Mouse (Mus musculus) ZHBTc4 (cell line): ENCODE measurements around the gene Cep85l.

Source experiments
- DNase-seq: peaks from one replicate; pipeline ENCODE4 v3.0.0-alpha.2; 2011; ENCODE audit warnings: low read depth, low spot score

The Cep85l gene

DNA sequence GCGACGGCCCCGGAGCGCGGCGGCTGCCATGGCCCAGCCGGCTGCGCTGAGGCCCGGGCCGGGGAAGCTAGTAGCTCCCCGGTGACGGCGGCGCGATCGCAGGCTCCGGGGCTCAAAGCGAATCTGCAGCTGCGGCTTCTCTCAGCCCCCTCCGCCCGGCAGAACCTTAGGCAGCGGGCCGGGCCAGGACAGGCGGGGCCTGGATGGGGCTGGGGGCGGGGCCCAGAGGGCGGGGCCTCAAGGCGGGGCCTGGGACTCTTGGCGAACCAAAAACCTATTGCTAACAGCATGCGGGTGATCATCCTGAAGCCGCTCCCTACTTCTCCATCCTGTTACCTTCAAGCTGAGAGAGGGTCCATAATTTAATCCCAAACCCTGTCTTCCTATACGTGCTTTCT lies at the start of gene Cep85l:
Gene Cep85l, minus strand, starts transcription at position 239 of the 398 bp plus-strand sequence.
- DNase-seq, result peak; percentile 93

- DNase-seq, result no peak
Measured at GRCm38 (mm10) chr10:53428695-53429447, 49.1 kb upstream of the Cep85l start.

- DNase-seq, result no peak
Measured at GRCm38 (mm10) chr10:53426524-53426923, 46.8 kb upstream of the Cep85l start.

DNA sequence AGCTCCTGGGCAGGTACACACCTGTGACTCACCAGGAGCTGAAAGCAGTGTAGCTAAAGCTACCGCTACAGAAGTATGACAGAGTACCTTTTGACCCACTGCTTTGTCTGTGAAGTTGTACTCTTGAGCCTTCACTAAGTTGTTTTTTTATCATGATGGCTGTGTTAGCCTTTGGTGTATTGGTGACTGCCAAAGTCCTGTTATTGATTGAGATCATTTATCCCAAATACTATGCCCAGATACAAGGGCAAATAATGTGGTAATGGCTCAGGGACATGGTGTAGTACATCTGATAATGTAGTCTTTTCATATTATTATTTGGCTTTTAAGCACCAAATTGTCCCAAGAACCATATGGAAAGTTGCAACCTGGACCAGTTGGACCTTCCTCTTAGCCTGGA lies 43.3 kb upstream of the Cep85l start:
- no peak for DNase-seq

DNA sequence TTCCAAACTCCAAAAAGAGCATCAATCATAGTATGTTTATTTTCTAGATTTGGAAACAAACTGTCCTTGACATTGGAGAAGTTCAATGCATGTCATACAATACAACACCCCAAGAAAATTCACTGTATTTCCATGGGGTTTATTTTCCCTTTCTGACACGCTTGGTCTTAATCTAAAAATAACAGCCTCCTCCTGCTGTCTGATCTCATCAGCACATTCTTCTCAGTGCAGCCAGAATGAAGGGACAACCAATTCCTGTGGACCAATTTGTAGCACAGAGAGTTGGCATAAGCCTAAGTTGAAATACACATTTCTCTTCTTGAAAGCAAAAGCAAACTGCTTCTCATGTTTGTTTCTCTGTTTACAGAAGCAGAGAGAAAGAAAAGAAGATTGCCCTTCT lies 42.5 kb upstream of the Cep85l start:
- DNase-seq, result no peak

DNA sequence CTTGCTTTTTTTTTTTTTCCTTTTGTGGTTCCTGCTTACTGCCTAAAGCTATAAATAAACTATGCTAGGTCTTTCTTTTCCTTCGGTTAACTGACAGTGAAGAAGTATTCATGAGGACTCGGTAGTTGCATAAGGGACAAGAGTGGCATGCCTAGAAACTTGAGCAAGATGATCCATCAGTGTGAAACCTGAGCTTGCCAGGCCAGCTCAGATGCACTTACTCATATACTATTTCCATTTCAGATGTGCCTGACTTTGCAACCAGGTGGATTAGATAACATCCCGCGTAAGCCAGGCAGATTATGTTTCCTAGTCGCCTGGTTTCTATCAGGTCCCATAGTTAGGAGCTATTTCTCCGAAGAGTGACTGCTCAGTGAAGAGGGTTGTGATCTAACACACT lies 41.9 kb upstream of the Cep85l start:
- no peak for DNase-seq

DNA sequence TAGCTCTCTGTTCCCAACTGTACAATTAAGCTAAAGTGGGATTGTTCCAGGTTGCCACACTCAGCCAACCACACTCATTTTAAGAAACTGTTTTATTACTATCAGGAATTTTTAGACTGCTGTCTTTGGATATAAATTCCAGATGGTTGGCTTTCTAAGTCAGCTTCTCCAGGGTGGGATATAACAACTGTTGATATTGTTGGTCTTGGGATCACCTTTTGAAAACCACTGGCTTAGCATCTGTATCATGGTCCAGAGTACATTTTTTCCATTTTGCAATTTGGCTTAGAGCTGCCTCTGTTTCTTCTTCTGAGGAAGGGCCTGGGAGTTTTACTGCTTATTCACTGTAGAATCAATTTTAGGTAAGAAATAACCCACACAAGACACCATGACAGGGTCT lies 40.3 kb upstream of the Cep85l start:
- DNase-seq, result no peak

DNA sequence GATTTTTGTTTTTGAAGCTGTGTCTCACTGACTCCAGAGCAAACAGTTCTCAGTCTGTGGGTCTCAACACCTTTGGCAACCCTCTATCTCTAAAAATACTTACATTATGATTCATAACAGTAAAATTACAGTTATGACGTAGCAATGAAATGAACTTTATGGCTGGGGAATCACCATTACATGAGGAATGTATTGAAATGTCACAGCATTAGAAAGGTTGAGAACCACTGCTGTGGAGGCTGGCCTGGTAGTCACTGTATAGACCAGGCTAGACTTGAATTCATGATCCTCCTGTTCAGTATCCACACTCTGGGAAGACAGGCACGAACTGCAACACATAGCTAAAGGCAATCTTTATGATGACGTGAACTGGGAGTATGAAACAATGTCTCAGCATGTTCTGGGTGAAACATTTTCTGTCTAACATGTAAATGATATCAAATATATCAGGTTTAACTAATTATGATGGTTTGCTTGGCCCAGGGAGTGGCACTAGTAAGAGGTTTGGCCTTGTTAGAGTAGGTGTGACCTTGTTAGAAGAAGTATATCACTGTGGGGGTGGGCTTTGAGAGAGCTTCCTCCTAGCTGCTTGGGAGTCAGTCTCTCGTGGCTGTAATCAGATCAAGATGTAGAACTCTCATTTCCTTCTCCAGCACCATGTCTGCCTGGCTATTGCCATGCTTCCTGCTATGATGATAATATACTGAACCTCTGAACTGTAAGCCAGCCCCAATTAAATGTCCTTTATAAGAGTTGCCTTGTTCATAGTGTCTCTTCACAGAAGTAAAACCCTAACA lies 39.6 kb upstream of the Cep85l start:
- no peak for DNase-seq

GRCm38 (mm10) chr10:53417015-53417414 lies 37.3 kb upstream of the Cep85l start:
- DNase-seq, result no peak

- no peak for DNase-seq
Measured at GRCm38 (mm10) chr10:53416152-53416712, 36.5 kb upstream of the Cep85l start.

GRCm38 (mm10) chr10:53415252-53415651 lies 35.5 kb upstream of the Cep85l start:
- DNase-seq, result no peak

DNA sequence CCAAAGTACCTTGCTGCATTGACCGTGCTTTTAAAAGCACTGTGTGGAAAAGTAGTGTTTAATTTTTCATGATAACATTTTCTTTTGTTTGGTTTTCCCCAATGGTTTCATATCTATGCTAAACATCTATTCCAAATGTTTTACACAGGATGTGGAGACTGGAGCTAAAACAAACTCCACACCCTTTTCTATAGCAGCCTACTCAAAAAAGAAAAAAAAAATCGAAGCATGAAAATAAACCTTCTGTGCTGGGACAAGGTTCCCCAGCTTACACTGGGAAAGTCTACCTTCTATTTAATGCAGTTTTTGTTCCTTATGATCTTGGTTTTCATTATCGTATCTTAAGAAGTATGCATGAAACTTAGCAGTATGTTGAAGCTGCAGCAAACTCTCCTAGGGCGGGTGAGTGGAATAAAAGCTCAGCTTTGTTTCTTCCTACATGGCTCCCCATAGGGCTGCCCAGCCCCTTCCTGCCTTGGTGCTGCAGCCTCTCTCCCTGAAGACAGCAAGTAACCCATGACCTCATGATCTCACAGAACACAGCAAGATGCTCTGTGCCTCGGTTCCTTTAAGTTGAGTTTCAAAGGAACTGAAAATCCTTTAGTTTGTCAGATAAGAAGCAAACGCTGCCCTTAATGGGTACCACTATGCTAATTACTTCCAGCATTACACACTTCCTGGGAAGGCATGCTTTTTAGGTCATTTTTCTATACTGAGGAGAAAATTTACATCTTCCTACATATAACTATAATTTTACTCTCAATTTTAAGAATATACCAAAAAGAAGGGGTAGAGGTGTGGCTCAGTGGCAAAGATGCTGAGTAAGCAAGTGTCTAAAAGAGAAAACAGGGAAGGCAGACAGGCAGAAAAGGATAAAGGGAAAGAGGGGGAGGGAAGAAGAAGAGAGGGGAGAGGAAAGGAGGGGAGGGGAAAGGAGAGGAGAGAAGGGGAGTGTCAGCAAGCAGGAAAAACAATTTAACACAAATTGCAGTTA lies 34.6 kb upstream of the Cep85l start:
- no peak for DNase-seq

DNA sequence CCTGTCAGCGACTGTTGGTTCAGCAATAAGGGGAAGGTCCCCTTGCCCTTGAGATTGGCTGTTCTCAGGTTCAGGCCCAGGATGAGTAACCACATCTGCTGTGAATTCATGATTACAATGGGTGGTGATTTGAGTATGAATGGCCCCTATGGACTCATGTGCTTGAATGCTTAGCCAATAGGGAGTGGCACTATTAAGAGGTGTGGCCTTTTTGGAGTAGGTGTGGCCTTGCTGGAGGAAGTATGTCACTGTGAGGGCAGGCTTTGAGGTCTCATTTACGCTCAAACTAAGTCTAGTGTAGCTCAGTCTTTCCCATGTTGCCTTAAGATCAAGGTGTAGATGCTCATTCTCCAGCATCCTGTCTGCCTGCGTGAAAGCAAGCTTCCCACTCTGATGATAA lies 33.2 kb upstream of the Cep85l start:
- DNase-seq, result peak; percentile 87

DNA sequence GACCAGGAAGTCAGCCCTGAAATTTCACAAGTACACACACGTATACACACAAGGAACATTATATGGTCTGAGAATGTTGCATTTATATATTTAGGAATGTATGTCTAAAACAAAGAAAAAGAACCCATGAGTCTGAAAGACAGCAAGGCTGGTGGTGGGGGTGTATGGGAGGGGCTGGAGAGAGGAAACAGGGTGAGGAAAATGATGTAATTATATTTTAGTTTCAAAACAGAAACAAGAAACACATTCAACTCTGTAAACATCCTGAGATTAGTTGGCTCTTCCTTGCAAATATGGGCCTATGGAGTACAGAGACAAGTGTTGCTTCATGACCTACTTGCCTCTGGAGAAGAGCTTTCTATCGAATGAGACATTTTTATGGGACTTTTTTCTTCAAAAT lies 32.4 kb upstream of the Cep85l start:
- DNase-seq, result no peak

DNA sequence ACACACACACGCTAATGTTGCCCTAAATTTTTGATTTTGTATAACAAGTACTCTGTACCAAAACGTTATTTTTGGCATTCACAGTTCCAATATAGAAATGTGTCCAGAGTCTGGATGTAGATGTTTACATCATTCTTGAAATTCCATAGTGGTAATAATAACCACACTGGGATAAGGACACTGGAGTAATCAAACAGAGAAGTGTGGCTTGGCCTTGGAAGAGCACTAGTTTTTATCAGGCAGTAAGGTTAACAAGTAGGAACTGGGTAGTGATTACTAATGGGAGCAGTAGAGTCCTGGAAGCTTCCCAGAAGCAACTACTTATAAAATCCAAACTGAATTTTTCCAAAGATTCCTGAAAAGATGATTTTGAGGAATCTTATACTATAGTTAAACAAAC lies 31.1 kb upstream of the Cep85l start:
- DNase-seq, result no peak

DNA sequence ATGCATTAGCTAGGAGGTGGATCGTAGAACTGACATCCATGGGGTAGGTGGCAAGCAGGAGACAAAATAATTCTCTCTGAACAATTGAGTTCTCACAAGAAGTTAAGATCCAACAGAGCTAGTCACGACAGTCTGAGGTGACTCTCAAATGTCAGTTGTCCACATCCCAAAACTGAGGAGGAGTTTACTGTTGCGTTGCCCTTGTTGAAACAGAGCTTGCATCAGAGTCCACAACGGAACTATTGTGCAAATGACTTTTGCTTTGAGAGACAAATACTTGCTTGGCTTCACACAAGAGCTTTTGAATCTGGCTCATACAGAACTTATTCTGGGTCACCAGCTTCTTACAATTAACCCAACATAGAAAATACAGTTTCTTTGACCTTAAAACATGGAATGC lies 27.7 kb upstream of the Cep85l start:
- DNase-seq, result no peak

- DNase-seq, result no peak
Measured at GRCm38 (mm10) chr10:53406845-53407244, 27.1 kb upstream of the Cep85l start.

DNA sequence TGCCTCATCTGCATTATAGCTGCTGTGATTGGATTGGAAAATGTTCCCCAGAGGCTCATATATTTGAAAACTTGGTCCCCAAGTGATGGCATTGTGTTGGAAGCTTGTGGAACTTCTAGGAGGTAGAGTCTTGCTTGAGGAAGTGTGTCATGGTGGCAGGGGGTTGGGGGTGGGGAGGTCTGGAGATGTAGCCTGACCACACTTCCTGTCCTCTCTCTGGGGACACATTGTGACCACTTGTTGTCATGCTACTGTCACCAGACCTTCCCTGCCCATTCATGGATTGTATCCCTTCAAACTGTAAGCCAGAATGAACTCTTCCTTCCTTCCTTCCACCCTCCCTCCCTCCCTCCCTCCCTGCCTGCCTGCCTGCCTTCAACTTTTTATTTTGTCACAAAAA lies 22.5 kb upstream of the Cep85l start:
- DNase-seq, result no peak

DNA sequence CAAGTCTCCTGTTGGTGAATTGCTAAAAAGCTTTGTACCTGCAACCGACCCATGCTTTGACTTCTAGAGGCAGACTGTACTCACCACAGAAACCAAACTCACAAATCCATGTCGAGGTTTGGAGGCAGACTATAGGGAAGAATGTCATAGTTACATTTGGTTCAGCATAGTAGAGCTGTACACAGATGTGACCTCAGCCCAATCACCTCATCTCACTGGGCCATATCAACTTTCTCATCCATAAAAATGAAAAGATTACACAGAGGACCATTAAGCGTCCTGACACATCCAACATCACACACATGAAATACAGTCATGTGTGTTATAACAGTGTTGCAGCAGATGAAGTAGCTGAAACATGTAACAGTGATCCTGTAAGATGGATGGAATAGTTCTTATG lies 19.3 kb upstream of the Cep85l start:
- DNase-seq, result no peak

GRCm38 (mm10) chr10:53398540-53398902 lies 18.8 kb upstream of the Cep85l start:
- DNase-seq, result no peak

- DNase-seq, result no peak
Measured at GRCm38 (mm10) chr10:53397846-53398539, 18.2 kb upstream of the Cep85l start.
